Mouse (Mus musculus) MEL (cell line): ENCODE measurements around the gene S100b. TPM values are rescaled to one million over a fixed set of nuclear protein-coding genes. Genes with fewer than 3 reads are reported as not detected.

Source experiments
- DNase-seq: peaks from one replicate; pipeline ENCODE4 v3.0.0; 2011; ENCODE audit warnings: low read depth, low spot score
- H3K27ac ChIP-seq: 2 replicates; pipeline ENCODE4 v1.5.1; 2012; ENCODE audit warnings: low read depth, mild to moderate bottlenecking, control low read depth, low read length, moderate library complexity; ENCODE audit not compliant: control insufficient read depth
- H3K27me3 ChIP-seq, 2 experiments: fragments of 150-350 bp in 1 of 2; sonication (generic) in 1 of 2; 2 replicates each; pipeline ENCODE4 v1.6.1; 2012; ENCODE audit warnings: low read length in 2 of 2, mild to moderate bottlenecking in 2 of 2, improper control_type of control experiment in 1 of 2, moderate library complexity in 1 of 2; ENCODE audit not compliant: insufficient read depth in 2 of 2, control insufficient read depth in 1 of 2
- H3K36me3 ChIP-seq, 2 experiments: 2 replicates each; pipeline ENCODE4 v1.6.1; 2012 to 2014; ENCODE audit warnings: low read length in 2 of 2, improper control_type of control experiment in 1 of 2, inconsistent platforms in 1 of 2, mild to moderate bottlenecking in 1 of 2; ENCODE audit not compliant: insufficient read depth in 2 of 2, control insufficient read depth in 1 of 2
- H3K4me1 ChIP-seq, 2 experiments: fragments of 150-350 bp in 1 of 2; sonication (generic) in 1 of 2; 2 replicates each; pipeline ENCODE4 v1.6.1; 2012; ENCODE audit warnings: low read length in 2 of 2, improper control_type of control experiment in 1 of 2, mild to moderate bottlenecking in 1 of 2; ENCODE audit not compliant: insufficient read depth in 2 of 2, control insufficient read depth in 1 of 2
- H3K4me3 ChIP-seq, 2 experiments: fragments of 150-350 bp in 1 of 2; sonication (generic) in 1 of 2; 2 replicates each; pipeline ENCODE4 v1.5.1; 2012; ENCODE audit warnings: low read depth in 2 of 2, low read length in 2 of 2, mild to moderate bottlenecking in 2 of 2, moderate library complexity in 2 of 2, control low read depth in 1 of 2, improper control_type of control experiment in 1 of 2; ENCODE audit not compliant: control insufficient read depth in 1 of 2, insufficient read depth in 1 of 2
- H3K79me2 ChIP-seq: 2 replicates; pipeline ENCODE4 v1.6.1; 2012; ENCODE audit warnings: mild to moderate bottlenecking, low read length, moderate library complexity; ENCODE audit not compliant: control insufficient read depth, poor library complexity, insufficient read depth
- H3K9ac ChIP-seq: 2 replicates; pipeline ENCODE4 v1.6.1; 2012; ENCODE audit warnings: low read depth, mild to moderate bottlenecking, control low read depth, low read length, moderate library complexity; ENCODE audit not compliant: control insufficient read depth, poor library complexity, severe bottlenecking
- H3K9me3 ChIP-seq: fragments of 150-350 bp; sonication (generic); replicated peaks from 2 replicates; pipeline ENCODE4 v1.6.1; 2012; ENCODE audit warnings: mild to moderate bottlenecking, low read length, improper control_type of control experiment, moderate library complexity; ENCODE audit not compliant: insufficient read depth
- BHLHE40 ChIP-seq: IDR thresholded peaks from 2 replicates; pipeline ENCODE4 v1.6.1; 2012; ENCODE audit warnings: low read depth, mild to moderate bottlenecking, inconsistent platforms, low read length, improper control_type of control experiment, borderline replicate concordance
- CHD1 ChIP-seq: IDR thresholded peaks from 2 replicates; pipeline ENCODE4 v1.6.1; 2012; ENCODE audit warnings: low read depth, mild to moderate bottlenecking, inconsistent platforms, low read length, improper control_type of control experiment
- CHD2 ChIP-seq: IDR thresholded peaks from 2 replicates; pipeline ENCODE4 v1.6.1; 2011; ENCODE audit warnings: low read length, improper control_type of control experiment
- ELF1 ChIP-seq: IDR thresholded peaks from 2 replicates; pipeline ENCODE4 v1.6.1; 2014; ENCODE audit warnings: low read depth, mild to moderate bottlenecking, inconsistent platforms, low read length, improper control_type of control experiment, moderate library complexity
- ETS1 ChIP-seq: IDR thresholded peaks from 2 replicates; pipeline ENCODE4 v1.6.1; 2012; ENCODE audit warnings: low read depth, mild to moderate bottlenecking, inconsistent platforms, low read length, improper control_type of control experiment, moderate library complexity
- GABPA ChIP-seq: IDR thresholded peaks from 2 replicates; pipeline ENCODE4 v1.6.1; 2012; ENCODE audit warnings: low read depth, mild to moderate bottlenecking, inconsistent platforms, low read length, improper control_type of control experiment, moderate library complexity
- HCFC1 ChIP-seq: IDR thresholded peaks from 2 replicates; pipeline ENCODE4 v1.6.1; 2012; ENCODE audit warnings: low read depth, mild to moderate bottlenecking, inconsistent platforms, low read length, improper control_type of control experiment, moderate library complexity
- MAX ChIP-seq: IDR thresholded peaks from 2 replicates; pipeline ENCODE4 v1.6.1; 2011; ENCODE audit warnings: low read length, improper control_type of control experiment
- MAZ ChIP-seq: IDR thresholded peaks from 2 replicates; pipeline ENCODE4 v1.6.1; 2012; ENCODE audit warnings: low read depth, mild to moderate bottlenecking, inconsistent platforms, low read length, improper control_type of control experiment
- MEF2A ChIP-seq: IDR thresholded peaks from 2 replicates; pipeline ENCODE4 v1.6.1; 2014; ENCODE audit warnings: low read depth, mild to moderate bottlenecking, inconsistent platforms, low read length, improper control_type of control experiment; ENCODE audit not compliant: poor library complexity, insufficient replicate concordance, severe bottlenecking; ENCODE audit errors: extremely low read depth
- MXI1 ChIP-seq: IDR thresholded peaks from 2 replicates; pipeline ENCODE4 v1.6.1; 2011; ENCODE audit warnings: mild to moderate bottlenecking, low read depth, low read length, improper control_type of control experiment
- MYB ChIP-seq: IDR thresholded peaks from 2 replicates; pipeline ENCODE4 v1.6.1; 2011; ENCODE audit warnings: mild to moderate bottlenecking, low read depth, low read length, improper control_type of control experiment
- MYC ChIP-seq: IDR thresholded peaks from 2 replicates; pipeline ENCODE4 v1.6.1; 2011; ENCODE audit warnings: low read depth, mild to moderate bottlenecking, low read length, improper control_type of control experiment, moderate library complexity
- NELFE ChIP-seq: IDR thresholded peaks from 2 replicates; pipeline ENCODE4 v1.6.1; 2011; ENCODE audit warnings: low read depth, low read length, improper control_type of control experiment
- NRF1 ChIP-seq: IDR thresholded peaks from 2 replicates; pipeline ENCODE4 v1.6.1; 2014; ENCODE audit warnings: low read depth, mild to moderate bottlenecking, inconsistent platforms, low read length, improper control_type of control experiment, moderate library complexity; ENCODE audit not compliant: poor library complexity, insufficient read depth, severe bottlenecking
- RAD21 ChIP-seq: IDR thresholded peaks from 2 replicates; pipeline ENCODE4 v1.6.1; 2011; ENCODE audit warnings: mild to moderate bottlenecking, low read depth, low read length, improper control_type of control experiment
- SIN3A ChIP-seq: IDR thresholded peaks from 2 replicates; pipeline ENCODE4 v1.6.1; 2012; ENCODE audit warnings: low read length, improper control_type of control experiment, inconsistent platforms
- TCF12 ChIP-seq: IDR thresholded peaks from 2 replicates; pipeline ENCODE4 v1.6.1; 2014; ENCODE audit warnings: low read depth, mild to moderate bottlenecking, inconsistent platforms, low read length, improper control_type of control experiment, moderate library complexity
- UBTF ChIP-seq: IDR thresholded peaks from 2 replicates; pipeline ENCODE4 v1.6.1; 2012; ENCODE audit warnings: low read depth, mild to moderate bottlenecking, inconsistent platforms, low read length, improper control_type of control experiment, moderate library complexity, borderline replicate concordance; ENCODE audit not compliant: insufficient read depth
- USF1 ChIP-seq: IDR thresholded peaks from 2 replicates; pipeline ENCODE4 v1.6.1; 2014; ENCODE audit warnings: low read depth, mild to moderate bottlenecking, inconsistent platforms, low read length, improper control_type of control experiment, moderate library complexity
- ZC3H11A ChIP-seq: IDR thresholded peaks from 2 replicates; pipeline ENCODE4 v1.6.1; 2012; ENCODE audit warnings: low read depth, mild to moderate bottlenecking, inconsistent platforms, low read length, improper control_type of control experiment
- ZNF384 ChIP-seq: IDR thresholded peaks from 2 replicates; pipeline ENCODE4 v1.6.1; 2012; ENCODE audit warnings: low read depth, mild to moderate bottlenecking, inconsistent platforms, low read length, improper control_type of control experiment
- polyA plus RNA-seq, 2 experiments: library from polyadenylated mRNA; stranded (reverse) in 1 of 2; unstranded in 1 of 2; fragments of >175 nt in 1 of 2; fragments of >200 nt in 1 of 2; gene quantifications; 2 replicates each; pipeline versions ENCODE4 v1.2.1 to v1.2.4; 2012; ENCODE audit warnings: low replicate concordance in 2 of 2, low read depth in 1 of 2; ENCODE audit not compliant: insufficient read length in 2 of 2, insufficient read depth in 1 of 2, missing spikeins in 1 of 2
- total RNA-seq: library from RNA; depleted of rRNA; stranded (reverse); fragments of 300-350 nt; gene quantifications from 2 replicates; pipeline ENCODE4 v1.2.3, GENCODE M21; 2012

Gene S100b
- total and polyA plus RNA-seq, 3 experiments, result not detected

DNA sequence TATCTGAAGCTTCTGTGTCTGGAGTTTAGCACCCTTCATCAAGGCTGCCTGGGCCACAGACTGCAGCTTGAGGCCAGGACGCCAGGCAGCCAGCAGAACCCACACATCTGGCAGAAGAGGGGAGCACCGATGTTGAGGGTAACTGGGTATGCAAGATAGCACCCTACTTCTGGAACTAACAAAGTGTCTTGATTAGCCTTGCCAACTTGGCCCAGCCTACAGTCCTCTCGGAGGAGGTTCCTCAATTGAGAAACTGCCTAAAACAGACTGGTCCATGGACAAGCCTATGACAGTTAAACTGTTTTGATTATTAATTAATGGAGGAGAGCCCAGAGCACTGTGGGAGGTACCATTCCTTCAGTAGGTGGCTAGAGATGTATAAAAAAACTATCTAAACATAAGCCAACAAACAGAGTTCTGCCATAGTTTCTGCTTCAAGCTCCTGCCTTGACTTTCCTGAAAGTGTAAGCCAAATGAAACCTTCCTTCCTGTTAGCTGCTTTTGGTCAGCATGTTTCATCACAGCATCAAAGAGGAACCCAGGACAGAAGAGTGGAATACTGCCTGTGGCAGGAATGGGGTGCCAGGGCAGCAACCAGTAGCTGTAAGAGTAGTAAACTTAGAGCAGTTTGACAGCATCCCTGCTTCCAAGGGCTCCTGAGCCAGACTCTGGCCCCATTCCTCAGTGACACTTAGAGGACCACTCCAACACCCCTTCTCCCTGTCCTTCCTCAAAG lies 36.5 kb downstream of the S100b start:
- H3K36me3 ChIP-seq, result peaks cover 0 to 2% of the 10 kb centered on the region in 2 experiments; a peak in 2 of 4 replicates
- TF ChIP-seq ZNF384 (no peak), USF1 (no peak), MYB (peak; percentile 41), TCF12 (0 out of 2 replicates have a peak, but pooled peaks have one; percentile 26)
- TF ChIP-seq, all 39 proteins: peak for 2
- Histone ChIP-seq H3K4me1 (no peaks in the 10 kb centered on the region; a peak in 1 of 4 replicates), H3K27ac (no peak overlapping the region), H3K4me3 (no peak overlapping the region), H3K9me3 (no peaks in the 10 kb centered on the region), H3K27me3 (no peaks in the 10 kb centered on the region), H3K9ac (no peak overlapping the region), H3K79me2 (no peaks in the 10 kb centered on the region)
- peak; percentile 66 for DNase-seq

DNA sequence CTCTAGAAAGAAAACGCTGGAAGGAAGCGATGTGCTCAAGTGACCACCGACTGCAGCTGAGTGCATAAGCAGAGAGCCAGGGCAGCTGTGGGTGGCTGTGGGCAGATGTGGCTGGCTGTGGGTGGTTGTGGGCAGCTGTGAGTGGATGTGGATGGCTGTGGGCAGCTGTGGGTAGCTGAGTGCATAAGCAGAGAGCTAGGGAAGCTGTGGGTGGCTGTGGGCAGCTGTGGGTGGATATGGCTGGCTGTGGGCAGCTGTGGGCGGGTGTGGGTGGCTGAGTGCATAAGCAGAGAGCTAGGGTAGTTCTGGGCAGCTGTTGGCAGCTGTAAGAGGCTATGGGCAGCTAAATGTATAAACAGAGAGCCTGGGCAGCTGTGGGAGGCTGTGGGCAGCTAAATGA lies 39.6 kb downstream of the S100b start:
- H3K36me3 ChIP-seq, result peaks cover 0 to 2% of the 10 kb centered on the region in 2 experiments; a peak in 2 of 4 replicates
- H3K79me2 ChIP-seq, result no peaks in the 10 kb centered on the region
- no peak overlapping the region for H3K4me3 ChIP-seq
- H3K9me3 ChIP-seq, result no peaks in the 10 kb centered on the region
- no peak overlapping the region for H3K27ac ChIP-seq
- no peaks in the 10 kb centered on the region; a peak in 1 of 4 replicates for H3K4me1 ChIP-seq
- no peak for TF ChIP-seq MYC
- no peak for TF ChIP-seq MYB
- TF ChIP-seq NRF1, result no peak
- TF ChIP-seq BHLHE40, result no peak
- no peak for TF ChIP-seq USF1
- TF ChIP-seq CHD1, result no peak
- no peak for TF ChIP-seq MAX
- no peak for TF ChIP-seq MAZ
- TF ChIP-seq UBTF, result no peak
- TF ChIP-seq MXI1, result no peak
- TF ChIP-seq SIN3A, result no peak
- TF ChIP-seq ZC3H11A, result no peak
- TF ChIP-seq ETS1, result no peak
- no peak for TF ChIP-seq ELF1
- no peak for TF ChIP-seq MEF2A
- no peak for TF ChIP-seq GABPA
- TF ChIP-seq CHD2, result no peak
- no peak for TF ChIP-seq NELFE
- TF ChIP-seq RAD21, result no peak
- no peak for TF ChIP-seq HCFC1
- no peak overlapping the region for H3K9ac ChIP-seq
- no peak for DNase-seq
- H3K27me3 ChIP-seq, result no peaks in the 10 kb centered on the region
